Mouse (Mus musculus) neural tube, embryonic 14.5 days (tissue): ENCODE results near the gene Aspg. TPM values are rescaled to one million over a fixed set of nuclear protein-coding genes. Genes with fewer than 3 reads are reported as not detected.

Source experiments
- ATAC-seq: fragments of 200-750 bp; cut with Nextera tagmentation; 2 replicates; pipeline ENCODE4 v1.8.0; 2017; ENCODE audit warnings: low read depth, mild to moderate bottlenecking, moderate TSS enrichment, moderate library complexity
- H3K27ac ChIP-seq: fragments of 300-500 bp; sonication (generic); 2 replicates; pipeline ENCODE4 v1.5.1; 2014; ENCODE audit warnings: low read depth, mild to moderate bottlenecking, control low read depth, low read length, moderate library complexity, mixed read lengths
- H3K27me3 ChIP-seq: fragments of 300-500 bp; sonication (generic); 2 replicates; pipeline ENCODE4 v1.6.1; 2014; ENCODE audit warnings: low read length; ENCODE audit not compliant: control insufficient read depth, insufficient read depth
- H3K36me3 ChIP-seq: fragments of 300-500 bp; sonication (generic); 2 replicates; pipeline ENCODE4 v1.6.1; 2014; ENCODE audit warnings: low read length, mixed read lengths; ENCODE audit not compliant: control insufficient read depth, insufficient read depth
- H3K4me1 ChIP-seq: fragments of 300-500 bp; sonication (generic); 2 replicates; pipeline ENCODE4 v1.6.1; 2014; ENCODE audit warnings: low read length; ENCODE audit not compliant: control insufficient read depth, insufficient read depth
- H3K4me2 ChIP-seq: fragments of 300-500 bp; sonication (generic); 2 replicates; pipeline ENCODE4 v1.6.1; 2014; ENCODE audit warnings: mild to moderate bottlenecking, low read depth, low read length, control low read depth
- H3K4me3 ChIP-seq: fragments of 300-500 bp; sonication (generic); 2 replicates; pipeline ENCODE4 v1.5.1; 2014; ENCODE audit warnings: low read depth, low read length, control low read depth, mixed read lengths
- H3K9ac ChIP-seq: fragments of 300-500 bp; sonication (generic); replicated peaks from 2 replicates; pipeline ENCODE4 v1.6.1; 2014; ENCODE audit warnings: low read depth, mild to moderate bottlenecking, control low read depth, low read length, mixed read lengths
- H3K9me3 ChIP-seq: fragments of 300-500 bp; sonication (generic); 2 replicates; pipeline ENCODE4 v1.6.1; 2016; ENCODE audit warnings: low read length; ENCODE audit not compliant: control insufficient read depth
- WGBS: fragments of 180-500 bp; shearing (Covaris S2); extraction: QIAGEN DNeasy Blood & Tissue Kit; methylation state at CpG from one replicate; pipeline ENCODE4 v1.1.7; 2014; 5-methylcytosine and 5-hydroxymethylcytosine counted together
- polyA plus RNA-seq: library from polyadenylated mRNA; unstranded; fragments of >200 nt; fragmentation: Nextera tagmentation; extraction: Ambion mirVana; gene quantifications from 2 replicates; pipeline ENCODE4 v1.2.1, GENCODE M21; 2014

The Aspg gene
- polyA plus RNA-seq, 1 experiment from 2014 or later = 0.23 TPM

DNA sequence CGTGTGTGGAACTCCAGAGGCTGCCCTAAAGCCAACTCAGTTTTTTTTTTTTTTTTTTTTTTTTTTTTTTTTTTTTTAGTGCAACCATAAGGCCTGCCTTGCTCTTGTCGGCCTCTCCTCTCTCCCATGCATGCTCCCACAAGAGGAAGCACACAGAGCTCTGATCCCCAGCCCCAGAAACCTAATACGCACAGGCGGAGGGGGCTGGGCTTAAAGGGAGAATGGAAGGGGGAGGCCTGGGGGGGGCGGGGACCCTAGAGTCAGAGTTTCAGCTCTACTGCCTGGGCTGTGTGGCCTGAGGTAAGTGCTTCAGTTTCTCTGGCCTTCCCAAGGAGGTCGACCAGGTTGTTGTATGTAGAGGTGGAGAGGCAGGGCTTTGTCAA is 45.5 kb downstream of the Aspg start:
- peaks cover 20% of the 10 kb centered on the region for H3K4me1 ChIP-seq
- H3K4me2 ChIP-seq = no peak overlapping the region
- peaks cover 2% of the 10 kb centered on the region; the same call in 1 of the 2 replicates for H3K27me3 ChIP-seq
- WGBS = 58% methylated on average over 6 of the region's 6 CpGs
- no peak overlapping the region for H3K4me3 ChIP-seq
- H3K9me3 ChIP-seq = no peaks in the 10 kb centered on the region
- H3K9ac ChIP-seq = no peak overlapping the region
- H3K27ac ChIP-seq = no peak overlapping the region
- H3K36me3 ChIP-seq = no peaks in the 10 kb centered on the region
- ATAC-seq = no peak

GRCm38 (mm10) chr12:112153597-112153996 is 47.1 kb downstream of the Aspg start:
- Histone ChIP-seq H3K27ac (no peak overlapping the region), H3K4me2 (no peak overlapping the region), H3K4me1 (peaks cover 24% of the 10 kb centered on the region), H3K9me3 (no peaks in the 10 kb centered on the region), H3K36me3 (no peaks in the 10 kb centered on the region), H3K27me3 (no peaks in the 10 kb centered on the region), H3K4me3 (no peak overlapping the region), H3K9ac (no peak overlapping the region)
- 76% methylated on average over 12 of the region's 12 CpGs for WGBS
- ATAC-seq = no peak

GRCm38 (mm10) chr12:112154476-112154875 is 48.0 kb downstream of the Aspg start:
- no peak overlapping the region for H3K9ac ChIP-seq
- H3K27ac ChIP-seq = no peak overlapping the region

GRCm38 (mm10) chr12:112155218-112156051 is 49.0 kb downstream of the Aspg start:
- H3K27me3 ChIP-seq = 0 out of 2 replicates have a peak, but pooled peaks cover 2% of the 10 kb centered on the region

More at GRCm38 (mm10) chr12:112154476-112154875, 48.0 kb downstream of the Aspg start:
- no peak overlapping the region for H3K4me3 ChIP-seq
- H3K4me1 ChIP-seq = peaks cover 24% of the 10 kb centered on the region
- H3K4me2 ChIP-seq = no peak overlapping the region
- H3K36me3 ChIP-seq = no peaks in the 10 kb centered on the region
- no peak for ATAC-seq
- H3K27me3 ChIP-seq = 0 out of 2 replicates have a peak, but pooled peaks cover 2% of the 10 kb centered on the region
- 47% methylated on average over 5 of the region's 5 CpGs for WGBS
- H3K9me3 ChIP-seq = no peaks in the 10 kb centered on the region

DNA sequence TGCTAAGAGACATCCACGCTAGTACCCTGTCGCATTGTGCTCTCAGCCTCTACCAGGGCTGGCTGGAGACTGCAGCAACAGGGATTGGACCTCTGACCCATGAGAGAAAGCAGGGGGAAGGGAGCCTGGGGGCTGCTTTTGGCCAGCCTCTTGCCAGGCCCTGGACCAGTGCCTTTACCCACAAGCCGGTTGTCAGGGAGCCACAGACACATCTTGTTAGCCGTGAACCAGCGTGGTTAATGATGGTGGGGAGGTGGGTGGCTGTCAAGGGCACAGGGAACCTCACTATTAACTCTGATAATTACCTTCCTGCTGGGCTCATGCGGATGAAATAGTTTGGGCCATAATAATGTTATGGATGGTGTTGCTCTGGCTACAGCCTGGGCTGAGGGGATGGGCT is 50.3 kb downstream of the Aspg start:
- 0 out of 2 replicates have a peak, but pooled peaks cover 6% of the 10 kb centered on the region for H3K27me3 ChIP-seq
- ATAC-seq = no peak
- peaks cover 21% of the 10 kb centered on the region for H3K4me1 ChIP-seq

More at GRCm38 (mm10) chr12:112155218-112156051, 49.0 kb downstream of the Aspg start:
- 25% methylated on average over 16 of the region's 16 CpGs for WGBS
- H3K27ac ChIP-seq = no peak overlapping the region
- H3K9me3 ChIP-seq = no peaks in the 10 kb centered on the region
- H3K9ac ChIP-seq = no peak overlapping the region
- H3K4me2 ChIP-seq = no peak overlapping the region
- no peaks in the 10 kb centered on the region for H3K36me3 ChIP-seq
- no peak for ATAC-seq
- H3K4me3 ChIP-seq = no peak overlapping the region
- H3K4me1 ChIP-seq = peaks cover 21% of the 10 kb centered on the region

DNA sequence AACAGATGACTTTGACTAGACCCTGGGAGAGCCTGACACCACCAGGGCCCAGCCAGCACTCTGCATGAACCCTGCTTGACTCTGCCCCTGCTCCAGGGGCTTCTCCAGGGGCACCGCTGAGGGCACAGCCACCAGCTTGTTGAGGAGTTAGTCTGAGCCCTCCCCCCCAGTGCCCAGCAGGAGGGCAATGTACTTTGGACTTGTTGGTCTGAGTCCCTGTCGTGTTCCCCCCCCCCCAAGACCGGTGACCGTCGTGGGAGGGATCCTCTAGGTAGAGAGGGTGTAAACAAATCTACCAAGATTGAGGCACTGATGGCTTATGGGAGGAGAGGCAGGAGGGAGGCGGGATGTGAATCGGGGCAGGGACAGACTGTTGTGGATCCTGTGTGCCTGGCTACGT is 51.8 kb downstream of the Aspg start:
- Histone ChIP-seq H3K9ac (no peak overlapping the region), H3K4me3 (no peak overlapping the region), H3K4me1 (peaks cover 28% of the 10 kb centered on the region), H3K27ac (no peak overlapping the region), H3K27me3 (0 out of 2 replicates have a peak, but pooled peaks cover 6% of the 10 kb centered on the region), H3K36me3 (no peaks in the 10 kb centered on the region), H3K9me3 (no peaks in the 10 kb centered on the region), H3K4me2 (no peak overlapping the region)
- ATAC-seq = no peak
- WGBS = 66% methylated on average over 8 of the region's 8 CpGs

More for the DNA sequence above, 50.3 kb downstream of the Aspg start:
- H3K36me3 ChIP-seq = no peaks in the 10 kb centered on the region
- no peak overlapping the region for H3K4me2 ChIP-seq
- no peak overlapping the region for H3K27ac ChIP-seq
- H3K9ac ChIP-seq = 0 out of 2 replicates have a peak overlapping the region, but pooled peaks have one; percentile 25
- H3K4me3 ChIP-seq = no peak overlapping the region
- no peaks in the 10 kb centered on the region for H3K9me3 ChIP-seq
- WGBS = 46% methylated on average over 6 of the region's 6 CpGs

DNA sequence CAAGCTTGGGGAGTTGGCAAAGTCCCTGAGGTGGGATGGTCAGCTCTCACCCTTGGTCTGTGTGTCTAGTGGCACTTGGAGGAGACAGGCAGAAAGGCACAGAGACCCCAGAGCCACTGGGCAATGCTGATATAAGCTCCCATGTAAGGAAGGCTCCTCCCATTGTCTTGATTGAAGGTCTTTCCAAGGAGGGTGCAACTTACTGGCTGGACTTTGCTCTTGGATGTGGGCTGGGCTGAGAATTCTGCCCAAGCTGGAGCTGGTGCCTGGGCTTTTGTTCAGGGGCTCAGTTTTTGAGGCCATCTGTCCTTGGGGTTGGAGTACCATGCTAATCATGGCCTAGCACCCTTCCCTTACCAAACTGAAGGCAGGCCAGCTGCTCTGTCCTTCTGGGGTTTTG is 52.3 kb downstream of the Aspg start:
- Histone ChIP-seq H3K36me3 (no peaks in the 10 kb centered on the region), H3K4me1 (peaks cover 31% of the 10 kb centered on the region), H3K27ac (no peak overlapping the region), H3K9ac (no peak overlapping the region), H3K4me2 (no peak overlapping the region), H3K27me3 (0 out of 2 replicates have a peak, but pooled peaks cover 6% of the 10 kb centered on the region), H3K9me3 (no peaks in the 10 kb centered on the region), H3K4me3 (no peak overlapping the region)
- ATAC-seq = no peak

DNA sequence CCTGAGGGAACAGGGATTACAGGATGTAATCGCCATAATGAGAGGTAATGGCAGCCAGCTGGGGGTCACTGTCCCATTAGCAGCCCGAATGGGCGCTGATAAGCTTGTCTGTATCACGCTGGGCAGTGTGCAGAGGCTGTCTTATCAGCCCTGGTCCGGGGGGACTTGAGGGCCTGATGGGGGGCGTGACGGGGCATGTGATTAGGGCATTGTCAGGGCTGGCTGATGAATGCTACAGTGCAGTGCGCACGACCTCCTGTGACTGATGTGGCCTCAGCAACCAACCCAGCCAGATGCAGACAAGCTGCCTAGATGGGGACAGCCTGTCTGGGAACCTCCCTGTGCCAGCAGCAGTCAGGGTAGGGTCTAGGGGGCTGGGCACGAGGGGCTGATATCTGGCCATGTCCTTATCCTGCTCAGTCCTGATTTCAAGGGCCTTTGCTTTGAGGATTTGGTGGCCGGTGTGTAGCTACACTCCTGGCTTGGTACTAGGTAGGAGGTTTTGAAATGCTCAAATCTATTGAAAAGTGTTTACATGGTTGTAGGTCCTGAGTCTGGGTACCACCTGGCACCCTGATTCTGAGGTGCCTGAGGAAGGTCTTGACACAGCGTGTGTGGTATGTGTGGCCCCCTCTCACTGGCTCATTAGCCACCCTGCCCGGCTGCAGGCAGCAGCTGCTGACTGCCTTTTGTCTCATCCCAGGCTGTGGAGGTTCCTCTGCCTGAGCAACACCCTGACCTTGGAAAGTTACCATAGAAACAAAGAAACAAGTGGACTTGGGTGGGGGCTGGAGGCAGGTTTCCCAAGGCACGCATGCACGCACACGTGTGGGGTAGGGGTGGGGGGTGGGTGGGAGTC is 57.7 kb downstream of the Aspg start:
- 0 out of 2 replicates have a peak, but pooled peaks cover 4% of the 10 kb centered on the region for H3K27me3 ChIP-seq
- H3K4me3 ChIP-seq = no peak overlapping the region
- H3K27ac ChIP-seq = no peak overlapping the region
- H3K9me3 ChIP-seq = no peaks in the 10 kb centered on the region
- WGBS = 16% methylated on average over 16 of the region's 16 CpGs
- no peak overlapping the region for H3K9ac ChIP-seq
- H3K36me3 ChIP-seq = no peaks in the 10 kb centered on the region
- H3K4me1 ChIP-seq = peaks cover 29% of the 10 kb centered on the region
- no peak overlapping the region for H3K4me2 ChIP-seq
- peak; percentile 41; the same call in 1 of the 2 replicates for ATAC-seq
